Mouse (Mus musculus) cerebellum, adult 9-11 months (tissue): ENCODE data around the gene Epm2aip1.

Experiments
- DNase-seq: peaks from one replicate; pipeline ENCODE4 v3.0.0; 2022

The Epm2aip1 gene

DNA sequence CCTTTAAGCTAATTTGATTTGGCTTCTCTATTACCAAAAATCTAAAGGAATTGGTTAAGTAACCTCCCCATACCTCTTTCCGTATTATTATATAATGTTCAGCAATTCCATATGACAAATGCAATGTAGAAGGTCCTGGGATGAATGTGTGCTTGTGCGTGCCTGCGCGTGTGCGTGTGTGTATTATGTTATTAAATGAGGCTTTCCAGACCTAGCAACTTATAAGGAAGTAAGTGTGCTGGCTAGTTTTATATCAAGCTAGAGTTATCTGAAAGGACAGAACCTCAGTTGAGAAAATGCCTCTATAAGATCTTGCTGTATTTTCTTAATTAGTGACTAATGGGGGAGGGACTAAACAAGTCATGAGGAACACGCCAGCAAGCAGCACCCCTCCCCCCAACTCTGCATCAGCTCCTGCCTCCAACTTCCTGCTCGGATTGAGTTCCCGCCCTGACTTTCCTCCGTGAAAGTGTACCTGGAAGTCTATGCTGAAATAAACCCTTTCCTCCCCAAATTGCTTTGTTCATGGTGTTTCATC, 17.6 kb downstream of the Epm2aip1 start:
- no peak for DNase-seq

DNA sequence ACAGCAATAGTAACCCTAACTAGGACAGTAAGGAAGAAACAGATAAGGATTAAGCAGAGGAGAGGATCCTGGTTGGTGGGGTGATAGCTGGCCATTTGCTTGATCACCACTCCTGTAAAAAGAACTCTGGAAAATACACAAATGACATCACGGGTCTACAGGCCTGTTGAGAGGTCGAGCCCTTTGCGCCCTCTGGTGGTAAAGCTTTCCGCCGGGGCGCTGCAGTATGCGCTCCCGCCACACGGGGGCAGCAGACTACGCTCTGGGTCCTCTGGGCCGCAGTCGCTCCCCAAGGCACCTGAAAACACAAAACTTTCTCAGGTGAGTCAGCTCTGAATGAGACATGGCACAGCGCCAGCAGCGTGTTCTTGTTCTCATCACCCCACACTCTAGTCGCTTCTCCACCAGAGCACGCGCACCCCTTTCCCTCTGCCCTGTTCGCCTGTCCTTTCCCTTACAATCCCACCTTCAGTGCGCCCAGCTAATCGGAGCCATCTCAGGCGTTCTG, 18.2 kb downstream of the Epm2aip1 start:
- peak; percentile 84 for DNase-seq

DNA sequence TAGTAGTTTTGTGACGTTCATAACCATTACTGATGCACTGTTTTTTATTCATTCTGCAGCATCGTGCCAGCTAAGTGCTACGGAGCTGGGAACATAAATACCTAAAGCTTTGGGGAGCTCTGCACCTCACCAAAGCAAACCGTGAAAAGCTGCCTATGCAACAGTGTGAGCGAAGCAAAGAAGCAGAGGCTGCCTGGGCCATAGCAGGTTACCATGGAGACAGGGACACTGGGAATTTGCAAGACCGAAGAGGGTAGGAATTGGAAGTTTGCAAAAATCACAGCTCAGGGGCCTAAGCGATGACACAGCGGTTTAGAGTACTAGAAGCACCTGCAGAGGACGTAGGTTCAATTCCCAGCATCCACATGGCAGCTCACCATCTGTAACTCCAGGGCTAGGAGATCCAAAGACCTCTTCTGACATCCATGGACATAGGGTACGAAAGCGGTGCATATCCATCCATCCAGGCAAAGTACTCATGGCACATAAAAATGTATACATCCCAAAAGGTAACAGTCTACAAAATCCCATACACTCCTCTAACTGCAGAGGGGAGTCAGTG, 18.9 kb downstream of the Epm2aip1 start:
- DNase-seq, result no peak

DNA sequence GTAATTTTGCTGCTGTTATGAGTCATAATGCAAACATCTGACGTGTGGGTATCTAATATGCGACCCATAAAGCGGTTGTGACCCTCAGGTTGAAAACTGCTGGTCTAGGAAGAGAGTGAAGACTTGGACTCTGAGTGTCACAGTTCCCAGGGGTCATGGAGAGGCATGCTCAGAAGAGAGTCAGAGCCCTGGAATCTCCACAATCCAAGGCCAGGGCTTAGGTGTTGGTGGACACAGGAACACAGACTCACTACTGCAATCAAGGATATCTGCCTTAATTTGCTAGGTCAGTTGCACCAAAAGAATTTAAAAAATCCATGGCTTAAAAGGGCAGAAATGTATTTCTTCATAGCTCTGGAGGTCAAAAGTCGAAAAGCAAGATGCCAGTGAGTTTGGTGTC, 21.5 kb downstream of the Epm2aip1 start:
- DNase-seq, result no peak

DNA sequence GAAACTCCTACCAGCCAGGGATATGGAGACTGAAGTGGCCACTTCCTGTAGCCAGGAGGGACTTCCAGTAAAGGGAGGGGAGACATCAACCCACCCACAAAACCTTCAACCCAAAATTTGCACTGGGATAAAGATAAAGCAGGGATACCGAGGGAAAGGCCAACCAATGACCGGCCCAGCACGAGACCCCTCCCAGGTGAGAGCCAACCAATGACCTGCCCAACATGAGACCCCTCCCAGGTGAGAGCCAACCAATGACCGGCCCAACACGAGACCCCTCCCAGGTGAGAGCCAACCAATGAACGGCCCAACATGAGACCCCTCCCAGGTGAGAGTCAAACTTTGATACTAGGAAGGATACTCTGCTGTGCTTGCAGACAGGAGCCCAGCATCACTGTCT, 23.2 kb downstream of the Epm2aip1 start:
- DNase-seq, result no peak

DNA sequence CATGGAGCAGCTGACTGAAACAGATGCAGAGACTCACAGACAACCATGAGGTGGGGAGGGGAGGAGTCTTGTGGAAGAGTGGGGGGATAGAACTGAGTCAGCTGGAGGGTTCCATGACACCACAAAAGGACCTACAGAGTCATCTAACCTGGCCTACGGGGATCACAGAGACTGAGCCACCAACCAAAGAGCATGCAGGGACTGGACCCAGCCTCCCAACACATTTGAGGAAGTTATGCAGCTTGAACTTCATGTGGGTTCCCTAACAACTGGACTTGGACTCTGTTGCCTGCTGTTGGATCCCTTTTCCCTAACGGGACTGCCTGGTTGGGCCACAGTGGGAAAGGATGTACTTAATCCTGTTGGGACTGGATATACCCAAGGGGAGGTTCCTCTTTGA, 23.6 kb downstream of the Epm2aip1 start:
- no peak for DNase-seq

DNA sequence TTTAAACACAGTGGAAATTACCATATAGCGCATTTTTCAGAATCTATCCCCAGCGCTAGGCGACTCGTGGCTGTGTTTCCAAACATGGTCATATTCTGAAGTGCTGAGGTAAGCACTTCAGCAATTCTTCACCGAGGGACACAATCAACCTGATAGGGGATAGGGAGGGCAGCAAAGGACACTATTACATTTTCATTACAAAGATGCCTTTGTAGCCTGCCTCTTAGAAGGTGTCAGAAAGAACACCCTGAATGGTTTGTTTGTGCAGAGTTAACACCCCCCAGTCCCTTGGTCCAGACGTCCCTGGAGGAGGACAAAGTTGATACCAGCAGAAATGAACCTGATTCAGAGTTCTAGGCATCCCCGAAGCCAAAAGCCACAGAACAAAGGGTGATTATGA, 24.7 kb downstream of the Epm2aip1 start:
- no peak for DNase-seq

DNA sequence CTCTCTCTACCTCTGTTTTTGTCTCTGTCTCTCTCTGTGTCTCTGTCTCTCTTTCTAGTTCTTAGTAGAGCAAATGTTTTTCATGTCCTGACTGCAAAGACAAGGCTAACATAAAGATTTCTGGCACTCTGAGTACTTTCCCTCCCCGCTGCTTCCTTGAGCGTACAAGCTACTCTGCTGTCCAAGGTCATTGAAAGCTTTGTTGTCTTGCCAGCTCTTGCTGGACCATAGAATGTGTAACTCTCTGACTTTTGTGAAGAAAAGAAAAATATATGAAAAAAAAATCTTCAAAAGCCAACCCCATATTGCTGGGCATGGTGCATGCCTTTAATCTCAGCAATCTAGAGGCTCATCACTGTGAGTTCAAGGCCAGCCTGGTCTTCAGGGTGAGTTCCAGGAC, 26.9 kb downstream of the Epm2aip1 start:
- no peak for DNase-seq

DNA sequence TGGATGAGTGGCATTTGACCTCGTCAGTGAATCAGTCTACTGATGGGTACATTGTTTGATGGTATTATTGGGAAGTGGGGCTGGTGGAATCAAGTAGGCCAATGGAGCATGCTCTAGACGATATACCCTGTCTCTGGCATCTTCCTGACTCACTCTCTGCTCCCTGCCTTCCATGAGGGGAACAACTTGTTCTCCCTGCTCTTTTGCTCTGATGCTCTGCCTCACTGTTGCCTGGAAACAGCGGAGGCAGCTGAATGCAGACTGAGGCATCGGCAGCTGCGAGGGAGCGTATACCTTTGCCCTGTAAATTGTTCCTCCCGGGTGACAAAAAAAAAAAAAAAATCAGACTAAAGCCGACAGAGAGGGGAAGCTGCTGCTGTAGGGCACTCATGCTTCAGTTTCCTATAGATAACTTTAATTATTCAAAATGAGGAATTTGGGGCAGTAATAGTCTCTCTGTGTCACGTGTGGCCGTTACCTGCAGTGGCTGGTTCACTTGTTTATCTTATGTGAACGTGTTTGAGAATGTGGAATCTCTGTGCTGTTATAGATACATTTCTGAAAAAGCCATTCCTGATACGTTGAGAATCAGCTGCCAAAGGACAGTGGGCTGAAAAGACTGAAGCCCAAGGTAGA, 30.6 kb downstream of the Epm2aip1 start:
- DNase-seq, result no peak

DNA sequence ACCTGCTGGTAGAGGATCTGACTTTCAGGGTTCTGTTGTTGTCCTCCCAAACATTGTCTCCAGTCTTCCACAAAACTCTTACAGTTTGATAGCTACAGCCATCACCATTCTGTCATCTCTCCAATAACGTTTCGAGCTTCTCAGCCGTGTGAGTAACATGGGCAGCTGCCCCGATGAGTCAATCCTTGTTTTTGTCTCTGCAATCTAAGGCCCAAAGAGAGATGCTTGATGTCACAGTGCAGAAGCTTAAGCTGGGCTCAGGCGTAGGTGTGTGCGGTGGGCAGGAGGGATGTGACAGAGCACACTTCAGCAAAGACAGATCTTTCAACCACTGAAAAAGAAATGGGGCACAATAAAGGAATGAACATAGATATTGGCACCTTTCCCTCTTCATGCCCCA, 32.3 kb downstream of the Epm2aip1 start:
- DNase-seq, result no peak

DNA sequence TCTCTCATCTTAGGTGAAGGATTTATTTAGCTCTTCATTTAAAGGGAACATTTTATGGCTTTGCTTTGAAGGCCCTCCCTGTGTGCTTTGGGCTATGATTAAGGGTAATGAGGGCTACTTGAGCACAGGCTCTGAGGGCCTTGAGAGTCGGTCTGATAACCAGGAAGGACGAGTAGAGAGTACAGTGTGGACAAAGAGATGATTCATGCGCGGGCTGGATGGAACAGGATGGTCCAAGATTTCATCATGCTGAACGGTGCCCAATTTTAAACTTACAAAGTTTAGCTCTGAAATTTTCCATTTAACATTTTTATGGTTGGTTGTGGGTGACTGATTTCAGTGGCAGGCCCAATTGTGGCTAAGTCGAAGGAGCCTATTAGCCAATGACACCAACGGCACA, 34.4 kb downstream of the Epm2aip1 start:
- DNase-seq, result no peak

DNA sequence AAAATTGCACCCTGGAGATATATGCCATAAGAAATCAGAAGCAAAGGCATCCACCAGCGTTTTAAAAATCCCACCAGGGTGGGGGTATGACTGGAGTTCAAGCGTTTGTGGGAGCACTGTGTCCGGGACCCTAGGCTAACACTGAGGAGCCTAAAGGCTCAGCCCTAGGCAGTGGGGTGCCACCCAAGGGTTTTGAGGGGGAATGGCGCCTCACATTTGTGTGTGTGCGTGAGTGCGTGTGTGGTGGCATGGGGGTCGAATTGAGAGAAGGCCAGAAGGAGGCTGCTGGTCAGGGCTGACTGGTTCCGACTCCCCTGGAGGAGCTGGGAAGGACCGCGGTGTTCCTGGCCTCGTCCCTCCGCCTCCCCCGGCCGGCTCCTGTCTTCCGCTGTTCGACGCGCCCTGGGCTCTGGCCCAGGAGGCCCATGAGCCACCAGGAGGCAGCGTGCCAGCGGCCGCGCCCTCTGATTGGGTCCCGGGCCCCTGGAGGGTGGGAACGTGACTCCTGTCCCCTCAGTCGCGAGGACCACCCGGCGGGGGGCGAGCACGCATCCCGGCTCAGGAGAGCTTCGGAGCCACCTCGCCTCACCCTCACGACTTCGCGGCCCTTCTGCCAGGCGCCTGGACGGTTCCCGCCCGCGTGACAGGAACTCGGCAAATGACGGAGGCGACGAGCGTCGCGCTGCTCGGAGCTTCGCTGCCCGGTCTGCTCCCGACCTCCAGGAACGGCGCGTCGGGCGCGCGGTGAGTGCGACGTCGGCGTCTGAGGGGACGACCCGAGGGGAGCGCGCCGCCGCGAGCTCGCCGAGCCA, 39.5 kb downstream of the Epm2aip1 start, which contains the start of gene Trank1:
Trank1 (plus strand) TSS at position 709 of the 812 bp plus-strand sequence.
- peak; percentile 25 for DNase-seq

DNA sequence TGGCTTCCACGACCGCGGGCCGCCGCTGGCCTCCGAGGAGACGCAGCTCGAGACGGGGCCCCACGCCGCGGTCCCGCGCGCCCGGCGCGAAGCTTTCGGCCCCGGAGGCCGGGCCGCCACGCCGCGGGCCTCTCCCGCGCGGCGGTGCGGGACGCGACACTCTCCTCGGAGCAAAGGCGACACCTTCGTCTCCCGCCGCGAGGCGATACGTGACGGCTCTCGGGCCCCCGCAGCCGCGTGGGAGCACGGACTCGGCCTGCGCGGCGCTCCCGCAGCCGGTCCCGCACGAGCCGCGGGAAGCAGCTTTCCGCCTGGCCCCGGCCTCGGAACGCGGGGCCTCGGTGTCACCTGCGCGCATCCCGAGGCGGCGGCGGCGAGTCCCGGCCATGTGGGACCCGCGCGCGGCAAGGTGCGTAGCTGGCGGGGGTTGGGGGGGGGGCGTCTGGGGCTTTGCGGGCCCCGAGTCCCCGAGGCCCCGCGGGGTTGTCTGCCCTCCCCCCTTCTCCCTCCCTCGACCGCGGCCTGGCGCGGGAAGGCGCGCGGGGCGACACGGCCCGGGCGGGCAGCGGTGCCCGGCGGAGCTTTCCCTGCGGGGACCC, 40.2 kb downstream of the Epm2aip1 start:
- DNase-seq, result no peak

DNA sequence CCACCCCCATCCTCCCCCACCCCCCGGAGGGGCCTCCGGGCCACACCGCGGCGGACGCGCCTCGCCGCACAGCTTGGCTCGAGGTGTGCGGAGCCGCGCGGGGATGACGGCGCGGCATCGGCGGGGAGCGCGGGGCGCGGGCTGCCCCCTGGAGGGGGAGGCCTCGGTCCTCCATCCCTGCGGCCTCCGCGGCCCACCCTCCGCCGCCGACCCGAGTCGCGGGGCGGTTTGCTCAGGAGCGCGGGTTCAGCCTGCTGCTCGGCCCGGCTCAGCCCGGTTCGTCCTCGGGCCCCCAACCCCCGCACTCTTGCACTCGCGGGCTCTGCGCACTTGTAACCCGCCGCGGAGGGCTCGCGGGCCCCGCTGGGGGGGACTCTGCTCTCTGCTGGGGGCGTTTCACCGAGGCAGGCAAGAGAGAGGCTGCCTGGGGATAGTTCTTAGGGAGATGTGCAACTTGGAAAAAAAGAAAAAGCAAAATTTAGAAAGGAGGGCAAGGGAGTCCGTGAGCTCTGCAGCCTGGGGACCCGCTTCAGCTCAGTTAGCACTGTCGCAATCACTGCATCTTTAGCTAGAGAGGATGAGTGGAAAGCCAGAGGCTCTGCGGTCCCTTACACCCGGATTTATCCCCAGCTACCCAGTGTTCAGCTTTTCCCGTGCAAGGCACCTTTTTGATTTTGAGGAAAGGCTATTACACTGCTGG, 40.9 kb downstream of the Epm2aip1 start:
- DNase-seq, result no peak

DNA sequence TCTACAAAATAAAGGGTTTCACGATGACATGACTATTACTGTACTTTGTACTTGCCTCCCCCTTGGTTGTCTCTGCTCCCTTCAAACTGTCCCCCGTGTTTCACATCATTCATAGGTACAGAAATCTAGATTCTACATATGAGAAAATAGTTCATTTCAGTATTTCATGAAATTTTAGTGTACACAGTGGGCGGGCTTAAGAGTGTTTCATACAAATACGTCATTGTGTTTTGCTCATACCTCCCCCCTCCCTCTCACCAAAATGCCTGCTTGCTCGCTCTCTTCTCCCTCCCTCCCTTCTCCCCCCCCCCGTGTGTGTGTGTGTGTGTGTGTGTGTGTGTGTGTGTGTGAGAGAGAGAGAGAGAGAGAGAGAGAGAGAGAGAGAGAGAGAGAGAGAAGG, 41.6 kb downstream of the Epm2aip1 start:
- DNase-seq, result no peak

DNA sequence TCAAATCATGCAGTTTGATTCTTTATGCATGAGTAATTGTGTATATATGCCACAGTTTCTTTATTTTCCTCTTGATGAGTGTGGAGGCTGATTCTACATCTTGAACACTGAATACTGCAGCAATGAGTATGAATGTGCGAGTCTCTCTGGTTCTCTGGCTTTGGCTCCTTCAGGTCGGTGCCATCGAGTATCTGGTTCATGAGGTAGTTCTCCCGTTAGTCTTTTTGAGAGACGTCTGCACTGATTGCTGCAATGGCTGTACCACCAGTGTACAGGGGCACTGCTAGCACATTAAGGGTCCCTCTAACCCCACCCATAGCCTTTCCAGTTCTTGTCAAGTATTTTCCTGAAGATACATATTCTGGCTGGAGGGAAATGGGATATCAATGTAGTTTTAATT, 42.1 kb downstream of the Epm2aip1 start:
- DNase-seq, result no peak

DNA sequence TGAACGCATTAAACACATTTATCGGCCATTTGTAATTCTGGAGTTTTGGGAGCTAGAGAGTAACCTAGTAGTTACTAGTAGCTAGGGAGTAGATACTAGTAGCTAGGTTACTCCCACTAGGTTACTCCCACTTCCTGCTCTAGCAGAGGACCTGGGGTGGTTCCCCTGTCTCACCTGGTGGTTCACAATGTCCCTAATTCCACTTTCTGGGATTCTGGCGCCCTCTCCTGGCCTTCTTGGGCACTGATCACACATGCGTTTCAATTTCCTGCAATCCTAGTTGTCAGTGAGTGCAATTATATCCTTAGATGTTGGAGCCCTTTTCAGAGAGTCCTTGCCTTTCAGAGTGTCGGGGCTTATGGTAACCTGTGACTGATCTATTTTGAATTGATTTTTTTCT, 42.5 kb downstream of the Epm2aip1 start:
- DNase-seq, result peak; percentile 19

DNA sequence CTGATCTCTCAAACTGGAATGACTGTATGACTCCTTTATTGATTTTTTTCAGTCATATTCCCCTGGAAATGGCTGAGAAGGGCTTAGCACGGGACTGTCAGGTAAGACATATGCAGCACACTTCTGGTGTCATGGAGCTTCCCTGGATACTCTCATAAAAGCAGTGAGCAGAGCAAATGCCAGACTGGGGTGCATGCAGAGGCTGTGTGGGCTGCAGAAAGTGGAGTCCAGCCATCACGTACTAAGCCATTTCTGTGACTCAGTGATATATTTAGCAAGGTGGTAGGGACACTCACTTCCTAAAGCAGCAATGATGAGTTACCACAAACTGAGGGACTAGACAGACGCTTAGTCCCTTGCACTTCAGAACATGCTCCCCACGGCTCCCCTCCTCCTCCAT, 49.2 kb downstream of the Epm2aip1 start:
- no peak for DNase-seq

DNA sequence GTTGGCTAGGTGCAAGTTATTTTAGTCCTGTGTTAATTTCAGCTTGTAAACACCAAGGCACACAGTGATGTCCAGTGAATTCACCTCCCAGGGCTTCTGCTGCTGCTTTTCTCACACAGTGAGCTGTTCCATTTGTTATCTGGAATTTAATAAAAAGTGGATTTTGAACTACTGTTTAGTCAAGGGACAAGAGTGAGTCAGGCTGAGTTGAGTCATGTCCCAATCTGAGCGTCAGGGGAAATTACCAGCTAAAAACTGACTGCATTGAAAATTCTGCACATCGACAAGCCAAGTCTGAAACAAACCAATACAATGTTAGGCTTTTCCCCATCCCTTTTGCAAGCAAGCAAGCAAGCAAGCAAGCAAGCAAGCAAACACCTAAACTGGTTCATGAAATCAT, 53.2 kb downstream of the Epm2aip1 start:
- no peak for DNase-seq
